In the genomic region with DNA sequence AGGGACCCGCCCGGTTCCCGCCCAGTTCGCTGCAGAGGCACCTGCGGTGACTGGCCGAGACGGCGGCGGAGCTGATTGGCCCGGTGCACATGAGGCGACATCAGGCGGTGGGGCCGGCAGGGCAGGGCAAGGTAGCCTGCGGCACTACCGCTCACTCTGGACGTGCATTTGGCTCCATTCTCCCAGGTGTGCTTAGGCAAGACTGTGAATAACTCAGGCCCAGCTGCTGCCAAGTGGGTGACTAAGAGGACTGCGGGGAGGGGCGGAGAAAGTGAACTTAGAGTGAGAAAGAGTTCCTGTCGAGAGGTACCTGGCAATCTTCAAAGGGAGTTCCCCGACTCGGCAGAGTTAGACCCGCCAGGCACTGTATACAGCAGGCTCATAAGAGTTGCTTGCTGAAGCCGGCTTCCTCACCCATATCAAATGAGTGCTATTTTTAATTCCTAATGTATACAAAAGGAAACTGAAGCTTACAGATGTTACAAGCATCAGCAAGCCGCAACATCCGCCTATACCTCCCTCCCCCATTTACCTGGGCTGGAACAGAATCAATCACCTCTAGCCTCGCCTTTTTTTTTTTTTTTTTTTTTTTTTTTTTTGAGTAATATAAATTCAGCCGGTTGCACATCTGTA, we compare ENCODE assay signal across 8 mouse cellular contexts. TPM values are rescaled to one million over a fixed set of nuclear protein-coding genes. Genes with fewer than 3 reads are reported as not detected.
DNase-seq lines count a peak whose midpoint lies in the region; ATAC-seq lines count a peak whose summit lies in the region.

No protein-coding gene starts in this region.

- H3K36me3 ChIP-seq in embryonic facial prominence, embryonic 12.5 days = no peaks in the 10 kb centered on the region
- H3K36me3 ChIP-seq in heart, embryonic 12.5 days = no peaks in the 10 kb centered on the region
- H3K36me3 ChIP-seq in kidney, embryonic 14.5 days (ENCODE audit: control insufficient read depth, insufficient read depth, low read length) = no peaks in the 10 kb centered on the region
- no peaks in the 10 kb centered on the region for H3K36me3 ChIP-seq in neural tube, embryonic 13.5 days

- under 1% methylated on average over 27 of the region's 27 CpGs for WGBS in embryonic facial prominence, embryonic 12.5 days
- 2% methylated on average over 27 of the region's 27 CpGs for WGBS in heart, embryonic 12.5 days
- WGBS in kidney, embryonic 14.5 days = under 1% methylated on average over 27 of the region's 27 CpGs
- WGBS in neural tube, embryonic 13.5 days = 3% methylated on average over 27 of the region's 27 CpGs

- peak; percentile 91 for ATAC-seq in embryonic facial prominence, embryonic 12.5 days (ENCODE audit: insufficient number of reproducible peaks, insufficient read depth, low FRiP score, low TSS enrichment)
- ATAC-seq in heart, embryonic 12.5 days (ENCODE audit: insufficient number of reproducible peaks, low FRiP score) = peak; percentile 82
- ATAC-seq in kidney, embryonic 14.5 days (ENCODE audit: low FRiP score, low TSS enrichment) = peak; percentile 95
- peak; percentile 85 for ATAC-seq in neural tube, embryonic 13.5 days (ENCODE audit: low read depth)

- no peaks in the 10 kb centered on the region for H3K27me3 ChIP-seq in embryonic facial prominence, embryonic 12.5 days
- H3K27me3 ChIP-seq in heart, embryonic 12.5 days (replicated peaks) = no peaks in the 10 kb centered on the region
- H3K27me3 ChIP-seq in kidney, embryonic 14.5 days (ENCODE audit: control insufficient read depth, insufficient read depth, low read length) = no peaks in the 10 kb centered on the region
- H3K27me3 ChIP-seq in neural tube, embryonic 13.5 days = peaks cover 3% of the 10 kb centered on the region; the same call in 1 of the 2 replicates

- H3K27ac ChIP-seq in embryonic facial prominence, embryonic 12.5 days = no peak overlapping the region
- no peak overlapping the region for H3K27ac ChIP-seq in heart, embryonic 12.5 days (ENCODE audit: poor library complexity, severe bottlenecking)
- H3K27ac ChIP-seq in kidney, embryonic 14.5 days (ENCODE audit: low read depth, low read length) = peak overlapping the region; percentile 67
- no peak overlapping the region for H3K27ac ChIP-seq in neural tube, embryonic 13.5 days (replicated peaks)

- H3K4me3 ChIP-seq in embryonic facial prominence, embryonic 12.5 days = peak overlapping the region; percentile 28
- peak overlapping the region; percentile 44 for H3K4me3 ChIP-seq in heart, embryonic 12.5 days
- peak overlapping the region; percentile 30 for H3K4me3 ChIP-seq in kidney, embryonic 14.5 days (ENCODE audit: low read length)
- peak overlapping the region; percentile 35 for H3K4me3 ChIP-seq in neural tube, embryonic 13.5 days

- peak overlapping the region; percentile 67 for H3K4me2 ChIP-seq in embryonic facial prominence, embryonic 12.5 days (replicated peaks)
- H3K4me2 ChIP-seq in heart, embryonic 12.5 days = peak overlapping the region; percentile 71
- peak overlapping the region; percentile 48 for H3K4me2 ChIP-seq in kidney, embryonic 14.5 days (replicated peaks; ENCODE audit: low read depth, low read length)
- H3K4me2 ChIP-seq in neural tube, embryonic 13.5 days = peak overlapping the region; percentile 70

- DNase-seq in layer of hippocampus, adult 11-12 months (ENCODE audit: low spot score) = peak; percentile 4
- DNase-seq in layer of hippocampus, postnatal 14 days (ENCODE audit: low spot score in 2 of 2) = no peak
- peak; percentile 94 to 95 for DNase-seq in lung, adult 18-20 months
- DNase-seq in testis, postnatal 10 days (ENCODE audit: low spot score) = peak; percentile 41

- no peaks in the 10 kb centered on the region for H3K9me3 ChIP-seq in embryonic facial prominence, embryonic 12.5 days
- no peaks in the 10 kb centered on the region for H3K9me3 ChIP-seq in heart, embryonic 12.5 days (replicated peaks)
- no peaks in the 10 kb centered on the region for H3K9me3 ChIP-seq in kidney, embryonic 14.5 days (ENCODE audit: control insufficient read depth, low read length)
- H3K9me3 ChIP-seq in neural tube, embryonic 13.5 days = no peaks in the 10 kb centered on the region

- H3K4me1 ChIP-seq in embryonic facial prominence, embryonic 12.5 days = peaks cover 20% of the 10 kb centered on the region; the same call in 1 of the 2 replicates
- peaks cover 9% of the 10 kb centered on the region for H3K4me1 ChIP-seq in heart, embryonic 12.5 days (replicated peaks)
- H3K4me1 ChIP-seq in kidney, embryonic 14.5 days (ENCODE audit: control insufficient read depth, insufficient read depth, low read length) = 0 out of 2 replicates have a peak, but pooled peaks cover 5% of the 10 kb centered on the region
- H3K4me1 ChIP-seq in neural tube, embryonic 13.5 days (replicated peaks) = peaks cover 19% of the 10 kb centered on the region

- peak overlapping the region; percentile 36; the same call in 1 of the 2 replicates for H3K9ac ChIP-seq in embryonic facial prominence, embryonic 12.5 days
- H3K9ac ChIP-seq in heart, embryonic 12.5 days = peak overlapping the region; percentile 47
- H3K9ac ChIP-seq in kidney, embryonic 14.5 days (ENCODE audit: low read depth, low read length) = 0 out of 2 replicates have a peak overlapping the region, but pooled peaks have one; percentile 5
- H3K9ac ChIP-seq in neural tube, embryonic 13.5 days = peak overlapping the region; percentile 22; the same call in 1 of the 2 replicates

RNA-seq across cellular contexts. Expression of gene Fgfbp1, which starts 33.4 kb away (rescaled TPM):
- 1 to 10 TPM; 1.3 to 1.8 TPM for total RNA-seq in layer of hippocampus, postnatal 14 days (2021)
- polyA plus RNA-seq in embryonic facial prominence, embryonic 12.5 days (2016; fragmentation: Nextera tagmentation; extraction: Ambion mirVana) = 2.3 and 2.4 TPM in 2 replicates
- polyA plus RNA-seq in heart, embryonic 12.5 days (2016; fragmentation: Nextera tagmentation; extraction: Ambion mirVana) = 0.17 TPM in 1 of 2 replicates, not detected in the other
- 2.6 and 2.9 TPM in 2 replicates for polyA plus RNA-seq in kidney, embryonic 14.5 days (2014; fragmentation: Nextera tagmentation; extraction: Ambion mirVana)
- 4.8 and 5.3 TPM in 2 replicates for polyA plus RNA-seq in neural tube, embryonic 13.5 days (2015; fragmentation: Nextera tagmentation; extraction: Ambion mirVana)

RNA-seq across cellular contexts. Expression of gene Gm7879, which starts 35.3 kb away (rescaled TPM):
- total RNA-seq in layer of hippocampus, postnatal 14 days (2021) = 10 to 100 TPM; 12.0 to 12.6 TPM
- polyA plus RNA-seq in embryonic facial prominence, embryonic 12.5 days (2016; fragmentation: Nextera tagmentation; extraction: Ambion mirVana) = 0.33 TPM in 1 of 2 replicates, not detected in the other
- polyA plus RNA-seq in heart, embryonic 12.5 days (2016; fragmentation: Nextera tagmentation; extraction: Ambion mirVana) = 0.32 TPM in 1 of 2 replicates, not detected in the other
- polyA plus RNA-seq in kidney, embryonic 14.5 days (2014; fragmentation: Nextera tagmentation; extraction: Ambion mirVana) = not detected in 2 replicates
- polyA plus RNA-seq in neural tube, embryonic 13.5 days (2015; fragmentation: Nextera tagmentation; extraction: Ambion mirVana) = 0.45 TPM in 1 of 2 replicates, not detected in the other

Comparison
In these comparisons a context has a peak if more than half of its experiments do, and no peak if none do; other contexts are left out.
1. DNase-seq: peak in layer of hippocampus, adult 11-12 months (single experiment), lung, adult 18-20 months (2 of 2) and testis, postnatal 10 days (single experiment); none in layer of hippocampus, postnatal 14 days (0 of 2).
2. Peak in every context shown above with its lines, with median percentiles within 50 percentile points of each other: ATAC-seq, H3K4me2 ChIP-seq, H3K4me3 ChIP-seq and H3K9ac ChIP-seq.